Mouse (Mus musculus): ENCODE measurements around the gene Polm. TPM values are rescaled to one million over a fixed set of nuclear protein-coding genes. Genes with fewer than 3 reads are reported as not detected.

Gene Polm
- total and polyA plus RNA-seq, 2 experiments: 2.7 to 13.3 TPM

- Histone ChIP-seq H3K27me3 (ENCODE audit: control insufficient read depth, insufficient read depth, low read length) (no peaks in the 10 kb centered on the region), H3K9ac (ENCODE audit: low read depth, low read length) (no peak overlapping the region), H3K79me2 (ENCODE audit: control insufficient read depth, insufficient read depth, low read length) (no peaks in the 10 kb centered on the region), H3K4me3 (ENCODE audit: insufficient read depth, low read depth, low read length) (no peak overlapping the region), H3K36me3 (ENCODE audit: control insufficient read depth, insufficient read depth, low read length) (peaks cover 5% of the 10 kb centered on the region; the same call in 1 of the 2 replicates), H3K27ac (replicated peaks; ENCODE audit: insufficient read depth, low read depth, low read length) (no peak overlapping the region), H3K4me1 (ENCODE audit: control insufficient read depth, insufficient read depth, low read length) (0 out of 2 replicates have a peak, but pooled peaks cover 2% of the 10 kb centered on the region)
- no peak for TF ChIP-seq CTCF (IDR thresholded peaks at IDR 0.05; ENCODE audit: low read depth, low read length)
- no peak for TF ChIP-seq POLR2A (IDR thresholded peaks at IDR 0.05; ENCODE audit: extremely low read depth, insufficient read depth, low read length)
- 92% methylated on average over 9 of the region's 9 CpGs for WGBS
- no peak for DNase-seq (ENCODE audit: extremely low read depth, low read depth, low spot score)
These were observed 3.3 kb downstream of the Polm start for GRCm38 (mm10) chr11:5834506-5834905.

GRCm38 (mm10) chr11:5829327-5829726 is 8.5 kb downstream of the Polm start:
- H3K27me3 ChIP-seq (ENCODE audit: control insufficient read depth, insufficient read depth, low read length): no peaks in the 10 kb centered on the region
- H3K36me3 ChIP-seq (ENCODE audit: control insufficient read depth, insufficient read depth, low read length): peaks cover 5% of the 10 kb centered on the region; the same call in 1 of the 2 replicates
- H3K4me1 ChIP-seq (ENCODE audit: control insufficient read depth, insufficient read depth, low read length): no peaks in the 10 kb centered on the region
- no peak for DNase-seq (ENCODE audit: extremely low read depth, low read depth, low spot score)
- H3K4me3 ChIP-seq (ENCODE audit: insufficient read depth, low read depth, low read length): no peak overlapping the region
- no peaks in the 10 kb centered on the region for H3K79me2 ChIP-seq (ENCODE audit: control insufficient read depth, insufficient read depth, low read length)
- TF ChIP-seq CTCF (IDR thresholded peaks at IDR 0.05; ENCODE audit: low read depth, low read length): no peak
- TF ChIP-seq POLR2A (IDR thresholded peaks at IDR 0.05; ENCODE audit: extremely low read depth, insufficient read depth, low read length): no peak
- H3K9ac ChIP-seq (ENCODE audit: low read depth, low read length): no peak overlapping the region
- WGBS: 80% methylated on average over 12 of the region's 12 CpGs
- no peak overlapping the region for H3K27ac ChIP-seq (replicated peaks; ENCODE audit: insufficient read depth, low read depth, low read length)

- H3K27me3 ChIP-seq (ENCODE audit: control insufficient read depth, insufficient read depth, low read length): no peaks in the 10 kb centered on the region
- no peak overlapping the region for H3K4me3 ChIP-seq (ENCODE audit: insufficient read depth, low read depth, low read length)
- no peaks in the 10 kb centered on the region for H3K4me1 ChIP-seq (ENCODE audit: control insufficient read depth, insufficient read depth, low read length)
- TF ChIP-seq POLR2A (IDR thresholded peaks at IDR 0.05; ENCODE audit: extremely low read depth, insufficient read depth, low read length): no peak
- TF ChIP-seq CTCF (IDR thresholded peaks at IDR 0.05; ENCODE audit: low read depth, low read length): no peak
- peaks cover 5% of the 10 kb centered on the region; the same call in 1 of the 2 replicates for H3K36me3 ChIP-seq (ENCODE audit: control insufficient read depth, insufficient read depth, low read length)
- DNase-seq (ENCODE audit: extremely low read depth, low read depth, low spot score): no peak
- H3K79me2 ChIP-seq (ENCODE audit: control insufficient read depth, insufficient read depth, low read length): no peaks in the 10 kb centered on the region
- H3K27ac ChIP-seq (replicated peaks; ENCODE audit: insufficient read depth, low read depth, low read length): no peak overlapping the region
- H3K9ac ChIP-seq (ENCODE audit: low read depth, low read length): no peak overlapping the region
- 86% methylated on average over 11 of the region's 11 CpGs for WGBS
These were observed 9.2 kb downstream of the Polm start for GRCm38 (mm10) chr11:5828509-5829191.

GRCm38 (mm10) chr11:5827931-5828330 is 9.9 kb downstream of the Polm start:
- TF ChIP-seq CTCF (IDR thresholded peaks at IDR 0.05; ENCODE audit: low read depth, low read length) (no peak), POLR2A (IDR thresholded peaks at IDR 0.05; ENCODE audit: extremely low read depth, insufficient read depth, low read length) (no peak)
- H3K79me2 ChIP-seq (ENCODE audit: control insufficient read depth, insufficient read depth, low read length): no peaks in the 10 kb centered on the region
- no peak overlapping the region for H3K4me3 ChIP-seq (ENCODE audit: insufficient read depth, low read depth, low read length)
- 90% methylated on average over 5 of the region's 5 CpGs for WGBS
- no peaks in the 10 kb centered on the region for H3K4me1 ChIP-seq (ENCODE audit: control insufficient read depth, insufficient read depth, low read length)
- no peak for DNase-seq (ENCODE audit: extremely low read depth, low read depth, low spot score)
- H3K36me3 ChIP-seq (ENCODE audit: control insufficient read depth, insufficient read depth, low read length): peaks cover 5% of the 10 kb centered on the region; the same call in 1 of the 2 replicates
- no peak overlapping the region for H3K9ac ChIP-seq (ENCODE audit: low read depth, low read length)
- no peaks in the 10 kb centered on the region for H3K27me3 ChIP-seq (ENCODE audit: control insufficient read depth, insufficient read depth, low read length)
- H3K27ac ChIP-seq (replicated peaks; ENCODE audit: insufficient read depth, low read depth, low read length): no peak overlapping the region

GRCm38 (mm10) chr11:5825432-5825831 is 12.4 kb downstream of the Polm start:
- Histone ChIP-seq H3K4me1 (ENCODE audit: control insufficient read depth, insufficient read depth, low read length) (no peaks in the 10 kb centered on the region), H3K9ac (ENCODE audit: low read depth, low read length) (no peak overlapping the region), H3K79me2 (ENCODE audit: control insufficient read depth, insufficient read depth, low read length) (no peaks in the 10 kb centered on the region), H3K4me3 (ENCODE audit: insufficient read depth, low read depth, low read length) (no peak overlapping the region), H3K27ac (replicated peaks; ENCODE audit: insufficient read depth, low read depth, low read length) (no peak overlapping the region), H3K36me3 (ENCODE audit: control insufficient read depth, insufficient read depth, low read length) (0 out of 2 replicates have a peak, but pooled peaks cover 2% of the 10 kb centered on the region), H3K27me3 (ENCODE audit: control insufficient read depth, insufficient read depth, low read length) (no peaks in the 10 kb centered on the region)
- TF ChIP-seq CTCF (IDR thresholded peaks at IDR 0.05; ENCODE audit: low read depth, low read length): no peak
- TF ChIP-seq POLR2A (IDR thresholded peaks at IDR 0.05; ENCODE audit: extremely low read depth, insufficient read depth, low read length): no peak
- no peak for DNase-seq (ENCODE audit: extremely low read depth, low read depth, low spot score)

GRCm38 (mm10) chr11:5819223-5819622 is 18.6 kb downstream of the Polm start:
- Histone ChIP-seq H3K36me3 (ENCODE audit: control insufficient read depth, insufficient read depth, low read length) (no peaks in the 10 kb centered on the region), H3K4me1 (ENCODE audit: control insufficient read depth, insufficient read depth, low read length) (no peaks in the 10 kb centered on the region), H3K4me3 (ENCODE audit: insufficient read depth, low read depth, low read length) (no peak overlapping the region), H3K9ac (ENCODE audit: low read depth, low read length) (no peak overlapping the region), H3K27me3 (ENCODE audit: control insufficient read depth, insufficient read depth, low read length) (no peaks in the 10 kb centered on the region), H3K79me2 (ENCODE audit: control insufficient read depth, insufficient read depth, low read length) (no peaks in the 10 kb centered on the region), H3K27ac (replicated peaks; ENCODE audit: insufficient read depth, low read depth, low read length) (no peak overlapping the region)
- DNase-seq (ENCODE audit: extremely low read depth, low read depth, low spot score): no peak
- TF ChIP-seq CTCF (IDR thresholded peaks at IDR 0.05; ENCODE audit: low read depth, low read length) (no peak), POLR2A (IDR thresholded peaks at IDR 0.05; ENCODE audit: extremely low read depth, insufficient read depth, low read length) (no peak)
- WGBS: 75% methylated on average over 2 of the region's 2 CpGs

Measured in liver, adult 2 months (tissue).